Mouse (Mus musculus) induced T-regulatory cell, adult 2 months (primary cell): ENCODE measurements around the gene Zfp575.

Experiments used
- DNase-seq: peaks from one replicate; pipeline ENCODE4 v3.0.0-alpha.2; 2012; ENCODE audit warnings: low read depth

Zfp575 gene

DNA sequence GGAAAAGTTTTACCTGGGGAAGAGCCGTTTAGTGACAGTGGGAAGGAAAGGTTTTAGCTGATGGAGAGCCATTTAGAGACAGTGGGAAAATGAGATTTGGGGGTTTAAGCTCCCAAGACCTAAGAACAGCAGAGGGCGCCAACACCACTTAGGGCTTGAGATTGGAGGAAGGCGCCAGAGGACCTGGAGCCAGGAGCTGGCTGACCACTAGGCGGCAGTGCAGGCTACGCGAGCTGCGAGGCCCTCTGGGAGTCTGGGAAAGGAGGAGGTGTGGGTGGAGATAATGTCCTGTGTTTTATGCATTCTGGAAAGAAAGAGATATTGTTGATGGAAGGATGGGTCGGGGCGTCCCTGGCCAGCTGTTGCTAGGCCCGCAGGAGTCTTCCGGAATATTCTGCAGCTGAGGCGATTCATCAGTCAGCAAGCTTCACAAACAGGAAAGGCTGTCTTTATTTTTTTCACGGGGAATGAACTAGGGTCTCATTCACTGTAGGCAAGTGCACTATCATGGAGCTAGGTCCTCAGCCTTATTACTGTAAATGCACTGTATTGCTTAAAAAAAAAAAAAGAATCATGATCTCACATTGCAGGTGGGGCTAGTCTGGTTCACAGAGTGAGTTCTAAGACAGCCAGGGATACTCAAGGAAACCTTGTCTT, 13.6 kb upstream of the Zfp575 start:
- DNase-seq, result peak; percentile 96

DNA sequence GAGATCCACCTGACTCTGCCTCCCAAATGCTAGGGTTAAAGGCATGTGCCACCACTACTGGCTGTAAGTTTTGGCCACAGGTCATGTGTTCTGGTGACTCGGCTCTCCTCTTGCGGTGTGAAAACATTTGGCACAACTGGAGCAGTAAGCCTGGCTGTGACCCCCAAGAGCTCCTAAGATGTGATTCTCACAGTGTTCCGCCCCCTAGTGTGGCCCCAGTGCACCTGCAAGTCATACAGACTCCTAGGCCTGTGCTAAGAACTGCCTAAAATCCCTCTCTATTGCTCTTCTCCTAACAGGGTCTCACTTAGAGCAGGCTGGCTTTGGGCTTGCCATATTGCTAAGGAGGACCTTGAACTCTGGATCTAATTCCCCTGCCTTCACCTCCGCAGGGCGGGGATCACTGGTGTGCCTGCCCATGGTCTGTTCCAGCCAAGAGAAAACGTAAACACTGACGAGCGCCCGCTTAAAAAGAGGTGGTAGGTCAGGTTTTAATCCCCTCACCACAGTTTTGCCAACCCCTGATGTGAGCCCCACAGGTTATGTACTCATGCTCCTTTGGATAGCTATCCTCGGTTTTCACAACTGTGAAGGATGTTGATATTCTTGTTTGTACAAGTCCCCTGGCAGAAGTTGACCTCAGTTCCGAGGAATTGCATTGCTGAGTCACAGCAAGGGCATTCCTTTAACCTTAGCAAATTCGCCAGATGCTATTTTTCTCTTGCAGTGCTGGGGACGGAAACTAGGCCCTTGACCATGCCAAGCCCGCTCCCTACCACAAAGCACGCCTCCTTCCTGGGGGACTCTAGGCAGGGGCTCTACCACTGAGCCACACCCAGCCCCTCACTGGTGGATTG, 12.0 kb upstream of the Zfp575 start:
- no peak for DNase-seq

DNA sequence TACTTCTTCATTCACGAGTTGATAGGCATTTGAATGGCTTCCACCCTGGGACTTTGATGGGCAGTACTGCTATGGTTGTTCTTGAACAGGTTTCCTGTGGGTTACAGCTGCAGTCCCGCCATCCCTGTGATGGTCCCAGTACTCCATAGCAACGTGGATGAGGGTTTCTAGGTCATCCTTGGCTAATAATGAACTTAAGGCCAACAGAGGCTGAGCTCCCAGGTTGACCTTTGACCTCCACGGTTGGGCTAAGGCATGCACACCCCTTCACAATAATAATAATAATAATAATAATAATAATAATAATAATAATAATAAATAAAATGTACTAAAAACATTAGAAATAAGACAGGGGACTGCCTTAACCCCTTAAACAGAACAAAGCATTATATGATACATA, 10.7 kb upstream of the Zfp575 start:
- no peak for DNase-seq

DNA sequence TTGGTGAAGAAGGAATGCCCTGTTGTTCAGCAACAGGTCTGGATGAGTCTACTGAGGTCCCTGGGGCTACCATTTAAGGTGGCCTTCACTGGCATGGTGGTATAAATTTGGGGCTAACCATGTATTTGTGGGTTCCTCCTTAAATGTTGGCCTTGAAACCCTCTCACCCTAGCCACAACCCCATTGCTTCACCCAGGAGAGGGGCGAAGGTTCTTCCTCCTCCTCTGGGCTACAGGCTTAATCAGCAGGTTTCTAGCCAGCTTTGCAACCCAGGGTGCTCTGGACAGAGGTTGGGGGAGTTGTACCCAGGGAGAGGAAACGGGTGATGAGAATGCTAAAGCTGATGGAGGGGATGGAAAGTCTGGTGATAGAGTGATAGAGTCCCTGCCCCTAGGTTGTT, 8.0 kb upstream of the Zfp575 start:
- no peak for DNase-seq

DNA sequence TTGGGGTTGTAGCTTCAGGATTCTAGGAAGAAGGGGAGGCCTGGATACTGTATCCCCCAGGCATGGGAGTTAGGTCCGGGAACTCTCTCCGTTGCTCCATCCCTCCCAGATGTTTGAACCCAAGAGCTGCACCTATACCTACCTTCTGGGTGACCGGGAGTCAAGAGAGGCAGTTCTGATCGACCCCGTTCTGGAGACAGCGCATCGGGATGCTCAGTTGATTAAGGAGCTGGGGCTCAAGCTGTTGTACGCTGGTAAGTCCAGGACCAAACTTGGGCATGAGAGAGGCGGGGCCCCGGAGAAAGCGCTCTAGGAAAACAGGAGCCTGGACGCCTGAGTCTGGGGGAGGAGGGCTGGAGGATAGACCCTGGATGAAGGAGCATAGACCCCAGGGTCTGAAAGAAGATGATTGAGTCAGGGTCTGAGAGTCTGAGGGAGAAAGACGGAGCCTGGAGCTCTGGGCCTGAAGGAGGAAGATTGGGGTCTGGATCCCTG, 6.9 kb upstream of the Zfp575 start:
- DNase-seq, result no peak

DNA sequence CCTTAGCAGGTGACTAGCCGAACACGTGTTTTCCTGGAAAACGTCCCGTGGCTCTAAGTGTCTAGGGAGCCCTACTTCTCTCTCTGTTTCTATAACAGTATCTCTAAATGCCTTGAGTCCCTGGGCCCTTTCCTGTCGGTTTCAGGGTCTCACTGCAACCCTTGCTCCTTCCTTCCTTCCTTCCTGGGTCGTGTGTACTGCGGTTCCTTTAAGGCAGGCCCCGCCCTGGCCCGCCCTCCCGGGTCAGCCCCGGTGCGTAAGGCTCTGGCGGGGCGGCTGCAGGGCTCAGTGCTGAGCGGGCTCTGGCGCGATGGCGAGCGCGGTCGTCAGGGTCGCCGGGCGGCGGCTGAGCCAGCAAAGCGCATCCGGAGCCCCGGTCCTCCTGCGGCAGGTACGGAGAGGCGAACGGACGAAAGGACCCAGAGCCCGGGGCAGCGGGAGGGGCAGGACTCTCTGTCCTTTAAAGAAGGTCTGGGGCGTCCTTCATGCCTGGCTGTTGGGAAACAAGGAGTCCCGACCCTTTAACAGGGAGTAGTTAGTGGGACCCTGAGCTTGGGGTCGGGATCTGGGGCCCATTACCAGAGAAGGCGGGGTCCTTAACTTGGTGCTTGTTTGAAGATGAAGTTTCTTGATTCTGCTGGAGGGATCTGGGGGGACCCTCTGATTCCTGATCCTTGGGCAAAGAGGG, 6.3 kb upstream of the Zfp575 start:
- peak; percentile 88 for DNase-seq

DNA sequence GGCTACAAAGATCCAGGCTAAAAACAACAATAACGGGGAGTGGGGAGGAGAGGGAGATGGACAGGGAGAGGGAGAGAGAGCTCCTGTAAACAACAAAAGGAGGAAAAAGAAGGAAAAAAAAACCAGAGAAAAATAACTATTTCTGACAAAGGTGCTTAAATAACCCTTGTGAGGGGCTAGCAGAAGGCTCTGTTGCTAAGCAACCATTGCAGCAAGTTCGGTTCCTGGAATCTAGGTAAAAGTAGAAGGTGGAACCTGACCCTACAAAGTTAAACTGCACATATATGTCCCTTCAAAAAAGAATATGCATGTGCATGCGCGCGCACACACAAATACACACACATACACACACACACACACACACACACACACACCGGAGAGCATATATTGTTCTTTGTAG, 5.3 kb upstream of the Zfp575 start:
- DNase-seq, result no peak

DNA sequence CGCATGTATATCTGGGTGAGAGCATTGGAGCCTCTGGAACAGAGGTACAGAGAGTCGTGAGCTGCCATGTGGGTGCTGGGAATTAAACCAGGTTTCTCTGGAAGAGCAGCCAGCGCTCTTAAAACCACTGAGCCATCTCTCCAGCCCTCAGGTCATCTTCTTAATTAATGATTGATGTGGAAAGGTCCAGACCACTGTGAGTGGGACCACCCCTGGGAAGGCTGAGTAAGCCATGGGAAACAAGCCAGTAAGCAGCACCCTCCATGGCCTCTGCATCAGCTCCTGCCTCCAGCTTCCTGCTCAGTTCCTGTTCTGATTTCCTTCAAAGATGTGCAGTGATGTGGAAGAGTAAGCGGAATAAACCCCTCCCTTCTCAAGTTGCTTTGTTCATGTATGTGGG, 4.7 kb upstream of the Zfp575 start:
- DNase-seq, result no peak

DNA sequence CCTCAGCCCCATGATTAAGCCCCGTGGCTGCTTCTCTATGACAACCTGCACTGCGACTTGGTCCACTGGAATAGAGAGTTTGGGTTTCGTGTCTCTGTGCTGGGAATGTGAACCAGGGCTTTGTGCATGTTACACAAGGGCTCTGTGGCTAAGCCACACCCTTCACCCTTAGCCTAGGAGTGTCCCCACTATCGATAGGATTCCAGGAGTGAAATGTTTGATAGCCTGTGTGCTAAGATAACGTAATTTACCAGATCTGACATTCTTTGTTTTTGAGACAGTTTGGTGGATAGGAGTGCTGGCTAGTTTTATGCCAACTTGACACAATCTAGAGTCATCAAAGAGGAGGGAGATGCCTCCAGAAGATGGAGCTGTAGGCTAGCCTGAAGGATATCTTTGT, 4.3 kb upstream of the Zfp575 start:
- DNase-seq, result no peak

DNA sequence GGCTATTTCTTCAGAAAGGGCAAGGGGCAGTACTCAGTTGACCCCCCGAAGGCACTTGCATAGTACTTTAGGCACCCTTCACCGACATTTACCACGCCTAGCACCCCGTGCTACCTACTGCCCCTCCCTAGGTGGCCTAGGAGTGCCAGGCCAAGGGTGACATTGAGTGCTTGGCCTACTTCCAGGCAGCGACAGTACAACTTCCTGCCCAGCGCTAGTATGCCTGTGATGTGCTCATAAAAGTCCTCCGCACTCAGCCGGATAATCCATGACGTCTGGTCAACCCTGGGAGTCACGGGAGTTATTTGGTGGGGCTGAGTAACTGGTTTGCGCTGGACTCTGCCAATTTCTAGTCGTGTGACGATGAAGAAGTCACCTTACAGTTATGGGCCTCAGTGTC, 895 bp upstream of the Zfp575 start:
- DNase-seq, result no peak

DNA sequence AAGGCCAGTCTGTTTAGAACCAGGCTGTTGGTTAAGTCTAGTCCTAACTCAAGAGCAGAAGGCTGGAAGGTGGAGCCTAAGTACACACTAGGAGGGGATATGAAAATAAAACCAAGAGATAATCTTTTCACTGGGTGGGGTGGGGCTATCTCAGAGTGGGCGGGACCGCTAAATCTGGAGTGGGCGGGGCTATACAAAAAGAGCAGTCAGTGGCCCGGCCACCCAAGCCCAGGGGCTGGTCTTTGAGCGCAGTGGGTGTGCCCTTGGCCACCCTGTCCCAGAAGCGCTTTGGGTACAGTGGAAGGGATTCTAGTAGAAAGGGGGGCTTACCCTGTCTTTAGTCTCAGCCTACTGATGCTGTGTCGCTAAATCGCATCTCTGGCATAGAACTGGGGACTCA, 613 bp downstream of the Zfp575 start:
- DNase-seq, result peak; percentile 48

DNA sequence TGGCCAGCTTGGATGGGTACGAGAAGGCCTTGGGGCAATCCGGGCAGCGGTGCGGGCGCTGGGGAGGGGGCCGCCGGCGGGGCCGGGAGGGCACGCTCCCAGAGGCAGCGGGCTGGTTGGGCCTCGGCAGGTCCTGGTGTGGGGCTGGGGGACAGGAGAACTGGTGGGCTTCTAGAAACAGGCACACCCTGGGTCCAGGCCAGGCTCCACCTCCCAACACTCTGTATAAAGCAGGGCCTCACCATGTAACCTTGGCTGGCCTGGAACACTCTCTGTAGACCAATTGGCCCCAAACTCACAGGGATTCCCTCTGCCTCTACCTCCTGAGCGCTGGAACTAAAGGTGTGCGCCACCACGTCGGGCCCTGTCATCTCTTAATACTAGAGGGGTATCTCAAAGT, 1.4 kb downstream of the Zfp575 start:
- no peak for DNase-seq

DNA sequence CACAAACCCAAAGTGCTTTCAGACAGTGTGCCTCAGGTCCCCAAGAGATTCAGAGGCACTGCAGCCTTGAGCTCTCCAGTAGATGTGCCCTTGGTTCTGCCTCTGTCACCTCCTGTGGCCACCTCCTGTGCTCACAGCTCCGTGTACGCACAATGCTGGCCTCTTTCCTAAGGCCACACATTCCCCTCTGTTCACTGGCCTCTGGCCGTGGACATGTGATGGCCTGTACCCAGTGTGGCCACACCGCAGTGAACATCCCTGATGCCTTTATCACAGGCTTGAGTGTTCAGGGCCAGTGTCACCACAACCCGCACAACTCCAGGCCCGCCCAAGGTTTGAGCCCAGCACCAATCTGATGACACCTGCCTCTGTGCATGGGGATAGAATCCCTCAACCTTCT, 2.6 kb downstream of the Zfp575 start:
- DNase-seq, result no peak

DNA sequence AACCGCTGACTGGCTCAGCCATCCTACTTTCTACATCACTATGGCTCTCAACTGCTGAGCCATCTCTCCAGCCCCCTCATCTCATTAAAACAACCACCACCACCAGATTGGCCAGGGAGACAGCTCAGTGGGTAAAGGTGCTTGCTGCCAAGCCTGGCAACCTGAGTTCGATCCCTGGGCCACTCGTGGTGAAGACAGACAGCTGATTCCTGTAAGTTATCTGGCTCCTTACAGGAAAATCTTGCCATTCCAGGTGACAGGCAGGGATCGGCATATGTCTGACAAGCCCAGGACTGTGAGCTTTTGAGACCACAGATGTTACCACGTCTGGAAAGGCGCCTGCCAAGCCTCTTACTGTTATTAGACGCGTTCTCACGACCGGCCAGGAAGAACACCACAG, 9.6 kb downstream of the Zfp575 start:
- DNase-seq, result no peak

DNA sequence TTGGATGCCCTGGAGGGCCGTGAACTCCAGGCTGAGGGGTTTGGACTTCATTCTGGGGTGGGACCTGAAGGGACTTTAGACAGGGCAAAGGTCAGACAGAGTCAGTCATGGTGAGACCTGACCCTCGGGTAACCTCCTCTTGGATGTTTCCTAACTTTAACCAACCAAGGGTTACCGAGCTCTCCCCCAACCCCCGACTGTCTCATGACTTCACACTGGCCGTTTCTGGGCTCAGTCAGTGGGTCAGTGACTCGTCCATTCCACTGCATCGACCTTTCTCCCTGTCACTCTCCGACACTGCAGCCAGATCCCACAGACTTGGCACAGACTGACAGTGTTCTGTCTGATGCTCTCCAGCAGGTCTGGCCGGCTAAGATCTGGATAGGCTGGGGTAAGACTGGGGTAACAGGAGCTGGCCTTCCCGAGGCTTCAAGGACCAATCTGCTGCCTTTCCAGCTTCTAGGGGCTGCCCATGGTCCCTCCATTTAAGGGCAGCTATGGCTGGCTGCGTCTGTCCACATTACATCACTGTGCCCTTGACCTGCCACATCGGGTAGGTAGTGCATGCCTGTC, 13.1 kb downstream of the Zfp575 start:
- no peak for DNase-seq

DNA sequence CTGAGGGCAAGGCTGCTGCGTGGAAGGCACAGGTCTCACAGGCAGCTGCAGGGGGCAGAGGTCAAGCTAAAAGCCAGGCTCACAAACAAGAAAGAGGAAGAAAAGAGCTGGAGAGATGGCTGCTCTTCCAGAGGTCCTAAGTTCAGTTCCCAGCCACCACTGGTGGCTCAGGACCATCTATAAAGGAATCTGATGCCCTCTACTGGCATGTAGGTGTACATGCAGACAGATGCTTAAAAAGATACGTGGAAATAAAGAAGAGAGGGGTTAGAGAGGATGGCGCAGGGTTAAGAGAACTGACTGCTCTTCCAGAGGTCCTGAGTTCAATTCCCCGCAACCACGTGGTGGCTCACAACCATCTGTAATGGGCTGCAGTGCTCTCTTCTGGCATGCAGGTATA, 15.0 kb downstream of the Zfp575 start:
- DNase-seq, result peak; percentile 41

DNA sequence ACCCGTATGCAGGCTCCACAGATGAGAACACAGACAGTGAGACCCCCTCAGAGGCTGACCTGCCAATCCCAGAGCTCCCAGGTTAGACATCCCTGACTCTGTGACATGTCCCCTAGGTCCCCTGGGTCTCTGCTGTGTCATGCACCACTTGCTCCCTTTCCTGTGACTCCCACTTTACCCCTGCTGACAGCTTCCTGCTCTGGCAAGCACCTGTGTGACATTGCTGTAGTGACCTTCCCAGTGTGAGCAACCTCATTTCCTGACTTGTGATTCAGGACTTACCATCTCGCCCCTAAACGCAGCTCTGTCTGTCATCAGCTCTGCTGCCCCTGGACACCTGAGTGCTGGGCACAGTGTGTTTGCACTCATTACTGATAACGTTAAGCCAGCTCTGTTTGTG, 16.4 kb downstream of the Zfp575 start:
- DNase-seq, result no peak

DNA sequence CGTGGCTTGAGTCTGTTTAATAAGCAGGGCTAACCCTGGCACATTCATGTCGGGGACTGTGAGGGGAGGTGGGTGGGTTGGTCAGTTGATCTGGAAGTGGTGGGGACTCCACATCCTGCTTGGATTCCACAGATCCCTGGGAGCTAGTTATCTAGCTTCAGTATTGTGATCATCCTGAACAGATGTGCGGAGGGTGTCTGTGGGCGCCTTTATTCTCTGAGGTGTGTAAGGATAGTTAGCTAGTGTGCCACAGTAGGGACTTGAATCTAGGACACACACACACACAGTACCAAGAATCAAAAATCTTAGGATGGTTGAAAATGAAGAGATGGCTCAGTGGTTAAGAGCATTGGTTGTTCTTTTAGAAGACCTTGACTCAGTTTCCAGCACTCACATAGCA, 18.9 kb downstream of the Zfp575 start:
- no peak for DNase-seq

DNA sequence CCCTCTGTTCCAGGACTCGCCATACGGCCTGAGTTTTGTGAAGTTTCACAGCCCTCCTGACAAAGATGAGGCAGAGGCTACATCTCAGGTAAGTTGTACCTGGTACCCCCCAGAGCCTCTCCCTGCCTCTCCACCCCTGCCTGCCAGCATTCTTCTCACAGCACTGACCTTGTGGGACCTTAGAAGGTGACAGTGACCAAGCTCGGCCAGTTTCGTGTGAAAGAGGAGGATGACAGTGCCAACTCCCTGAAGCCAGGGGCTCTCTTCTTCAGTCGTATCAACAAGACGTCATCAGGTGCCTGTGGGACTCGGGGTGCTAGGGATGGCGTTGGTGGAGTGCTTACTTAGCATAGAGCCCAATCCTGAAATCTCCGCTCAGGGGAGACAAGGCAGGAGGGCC, 21.2 kb downstream of the Zfp575 start:
- no peak for DNase-seq

DNA sequence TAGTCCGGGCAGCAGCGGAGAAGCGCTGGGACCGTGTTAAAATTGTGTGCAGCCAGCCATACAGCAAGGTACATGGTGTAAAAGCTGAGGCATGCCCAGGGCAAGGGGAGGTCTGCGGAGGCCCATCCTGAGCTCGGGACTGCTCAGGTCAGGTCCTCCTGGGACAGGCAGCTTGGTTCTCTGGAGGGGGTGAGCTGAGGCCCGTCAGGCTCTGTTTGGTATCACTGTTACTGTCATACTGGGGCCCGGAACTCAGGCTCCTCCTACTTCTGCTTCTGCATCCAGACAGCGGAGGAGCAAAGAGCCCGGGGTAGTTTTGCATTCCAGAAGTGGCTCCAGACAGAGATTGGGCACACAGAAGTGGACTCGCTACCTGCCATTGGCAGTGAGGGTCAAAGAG, 21.8 kb downstream of the Zfp575 start:
- DNase-seq, result no peak

DNA sequence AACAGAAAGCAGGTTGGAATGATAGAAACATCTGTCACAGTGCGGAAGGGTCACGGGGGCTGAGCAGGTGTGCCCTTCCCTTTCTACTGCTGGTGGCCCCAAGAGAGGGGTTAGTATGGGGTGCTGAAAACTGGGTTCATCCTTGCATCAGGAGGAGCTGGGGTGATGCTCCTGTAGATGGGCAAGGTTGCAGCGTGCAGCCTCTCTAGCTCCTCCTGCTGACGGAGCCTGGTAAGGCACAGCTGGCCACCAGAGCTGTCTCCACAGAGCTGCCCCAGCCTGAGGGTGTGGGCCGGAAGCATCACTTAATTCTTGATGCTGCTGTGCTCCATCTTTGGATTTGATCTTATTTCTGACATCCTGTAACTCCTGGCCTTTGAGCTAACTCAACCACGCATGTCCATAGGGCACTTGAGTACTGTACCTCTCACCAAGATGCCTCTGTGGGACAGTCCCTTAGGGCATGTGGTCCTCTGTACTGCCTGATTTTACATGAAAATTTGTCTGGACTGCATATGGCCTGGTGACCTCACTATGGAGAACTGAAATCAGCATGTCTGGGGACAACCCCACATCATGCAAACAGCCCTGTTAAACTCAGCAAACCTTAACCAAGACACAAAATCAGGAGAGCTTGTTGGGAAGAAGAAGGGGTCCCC, 22.7 kb downstream of the Zfp575 start:
- DNase-seq, result peak; percentile 82

DNA sequence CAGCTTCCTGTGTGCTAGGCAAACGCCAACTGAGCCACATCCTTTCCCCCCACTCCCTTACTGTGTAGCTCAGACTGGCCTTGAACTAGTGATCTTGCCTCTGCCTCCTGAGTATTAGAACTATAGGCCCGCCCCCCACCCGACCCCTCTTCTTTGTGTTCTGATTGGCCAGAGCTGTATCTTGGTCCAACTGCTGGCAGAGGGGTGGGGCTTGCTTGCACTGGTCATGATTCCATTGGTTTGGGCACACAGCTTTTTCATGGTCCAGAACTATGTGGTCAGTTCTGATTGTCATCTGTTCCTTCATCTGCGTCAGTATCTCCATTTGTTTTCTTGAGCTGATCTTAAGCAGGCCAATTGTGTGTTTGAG, 23.6 kb downstream of the Zfp575 start:
- DNase-seq, result no peak
